Mouse (Mus musculus) cerebellum, adult 11-12 months (tissue): Measurements from ENCODE around the gene Tmem125.
"Not testable (repeated sequence)": the region's sequence is repeated elsewhere in the genome, so short reads cannot be mapped to it uniquely, and the experiment has no call there.

Source experiments
- DNase-seq: peaks from one replicate; pipeline ENCODE4 v3.0.0; 2022

Tmem125 gene

DNA sequence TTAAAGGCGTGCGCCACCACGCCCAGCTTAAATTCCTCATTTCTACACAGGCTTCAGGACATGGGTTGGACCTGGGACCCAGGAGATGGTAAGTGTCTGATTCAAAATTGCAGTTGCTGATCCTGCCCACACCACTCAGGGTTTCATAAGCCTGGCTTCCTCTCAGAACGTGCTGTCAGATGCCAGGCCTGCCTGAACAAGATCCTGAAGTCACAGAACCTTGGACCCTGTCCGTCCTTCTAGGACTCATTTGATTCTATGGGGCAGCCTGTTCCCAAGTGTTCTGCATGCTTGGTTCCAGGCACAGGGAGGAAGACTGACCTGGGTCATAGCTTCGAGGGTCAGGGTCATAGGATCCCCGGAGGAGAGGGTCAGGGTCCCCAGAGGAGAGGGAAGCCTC, 10.2 kb downstream of the Tmem125 start:
- no peak for DNase-seq

- no peak for DNase-seq
Observed at GRCm38 (mm10) chr4:118533156-118533555, 10.7 kb downstream of the Tmem125 start.

- no peak for DNase-seq
Observed at GRCm38 (mm10) chr4:118532663-118533062, 11.2 kb downstream of the Tmem125 start.

GRCm38 (mm10) chr4:118527720-118528119, 16.1 kb downstream of the Tmem125 start:
- no peak for DNase-seq

- DNase-seq, result no peak
Observed at GRCm38 (mm10) chr4:118527335-118527681, 16.5 kb downstream of the Tmem125 start.

DNA sequence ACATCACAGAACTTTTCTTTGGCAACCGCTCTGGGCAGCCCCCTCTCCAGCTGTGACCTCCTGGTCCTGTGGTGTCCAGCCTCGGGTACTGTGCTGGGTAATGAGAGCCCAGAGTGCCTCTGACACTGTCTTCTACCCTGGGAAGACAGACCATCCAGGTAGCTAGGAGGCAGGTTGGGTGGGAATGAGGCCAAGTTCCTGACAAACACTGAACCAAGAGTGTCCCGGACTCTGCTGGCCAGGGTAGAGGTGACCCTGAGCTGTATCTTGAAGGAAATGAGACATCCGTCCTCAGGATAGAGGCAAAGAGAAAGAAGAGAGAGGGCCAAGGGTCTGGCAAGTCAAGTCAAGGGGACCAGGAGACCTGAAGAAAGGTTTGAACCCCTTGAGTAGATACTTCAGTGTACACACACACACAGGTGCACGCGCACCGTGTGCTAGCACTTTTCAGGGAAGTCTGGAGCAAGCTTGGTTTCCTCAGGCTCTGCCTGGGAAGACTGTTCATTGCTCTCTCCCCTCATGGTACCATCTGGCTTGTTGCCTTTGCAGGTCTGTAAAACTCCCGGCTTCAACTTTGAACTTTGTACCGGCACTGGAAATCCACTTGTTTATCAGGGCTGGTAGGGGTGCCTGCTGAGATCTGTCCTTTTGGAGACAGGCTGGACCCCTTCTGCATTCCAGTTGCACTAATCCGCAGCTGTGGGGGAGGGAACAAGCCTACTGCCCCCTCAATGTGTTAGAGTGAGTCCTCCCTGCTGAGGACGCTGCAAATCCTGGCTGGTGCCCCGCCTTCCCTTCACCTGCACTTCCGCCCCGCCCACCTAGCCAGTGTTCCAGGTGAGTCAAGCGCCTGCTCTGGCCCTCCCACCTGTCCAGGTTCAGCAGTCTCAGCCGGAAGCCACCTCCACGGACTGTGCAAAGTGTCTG, 17.2 kb downstream of the Tmem125 start, which contains the start of gene 2610528J11Rik:
Gene 2610528J11Rik, plus strand, starts transcription at position 592 of the 927 bp plus-strand sequence.
- no peak for DNase-seq

- DNase-seq, result no peak
Observed at GRCm38 (mm10) chr4:118525779-118526178, 18.1 kb downstream of the Tmem125 start.

GRCm38 (mm10) chr4:118523976-118524375, 19.9 kb downstream of the Tmem125 start:
- no peak for DNase-seq

GRCm38 (mm10) chr4:118522248-118522647, 21.6 kb downstream of the Tmem125 start:
- DNase-seq, result no peak

GRCm38 (mm10) chr4:118518208-118518607, 25.6 kb downstream of the Tmem125 start:
- DNase-seq, result no peak

GRCm38 (mm10) chr4:118517497-118518146, 26.2 kb downstream of the Tmem125 start:
- DNase-seq, result no peak

DNA sequence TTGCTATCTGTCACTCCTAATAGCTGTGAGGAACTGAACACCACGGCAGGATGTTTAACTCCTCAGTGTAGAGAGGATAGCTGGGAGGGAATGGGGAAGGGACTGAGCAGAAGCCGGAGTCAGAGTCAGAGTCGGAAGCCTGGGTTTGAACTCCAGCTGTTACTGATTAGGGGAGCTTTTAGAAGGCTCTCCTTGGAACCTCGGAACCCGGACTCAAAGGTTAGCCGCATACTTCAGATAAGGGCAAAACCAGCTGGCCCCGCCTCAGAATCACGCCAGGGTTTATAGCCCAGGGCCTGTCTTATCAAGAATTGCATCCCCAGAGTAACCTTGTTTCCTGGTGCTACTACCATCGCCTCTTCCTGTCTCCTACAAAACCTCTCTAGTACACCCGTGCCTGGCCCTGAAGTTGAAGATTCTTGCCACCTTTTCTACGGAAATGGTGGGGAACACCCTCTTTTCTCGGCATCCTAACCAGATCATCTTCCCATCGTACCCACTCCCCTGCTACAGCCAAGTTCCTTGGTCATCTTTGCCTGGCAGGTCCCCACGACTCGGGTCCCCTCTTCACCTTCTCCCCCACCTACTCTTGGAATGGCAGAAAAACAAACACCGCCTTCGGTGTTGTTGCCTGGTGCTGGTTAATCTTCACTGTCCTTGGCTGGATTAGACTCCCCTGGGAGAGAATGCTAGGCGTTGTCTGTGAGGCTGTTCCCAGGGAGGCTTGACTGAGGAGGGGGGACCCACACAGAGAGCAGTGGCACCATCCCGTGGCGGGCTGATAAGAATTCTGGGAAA, 26.9 kb downstream of the Tmem125 start:
- no peak for DNase-seq

DNA sequence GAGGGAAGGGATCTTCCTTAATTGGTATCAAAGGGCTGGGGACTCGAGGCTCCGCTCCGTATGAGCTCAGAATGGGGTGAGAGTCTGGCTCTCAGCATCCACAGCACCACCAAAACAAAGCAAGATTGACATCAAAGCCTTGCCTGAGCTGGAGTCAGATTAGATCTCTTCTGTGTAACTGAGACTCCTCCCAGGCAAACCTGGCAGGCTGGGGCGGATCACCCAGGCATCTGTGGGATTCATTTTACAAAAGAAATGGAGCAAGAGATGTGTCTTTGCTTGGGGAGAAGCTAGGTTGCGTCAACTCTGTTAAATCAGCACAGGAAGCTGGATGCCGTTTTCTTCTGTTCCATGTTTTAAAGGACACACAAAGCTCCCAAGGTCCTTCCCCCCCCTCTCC, 34.8 kb downstream of the Tmem125 start:
- DNase-seq, result no peak

DNA sequence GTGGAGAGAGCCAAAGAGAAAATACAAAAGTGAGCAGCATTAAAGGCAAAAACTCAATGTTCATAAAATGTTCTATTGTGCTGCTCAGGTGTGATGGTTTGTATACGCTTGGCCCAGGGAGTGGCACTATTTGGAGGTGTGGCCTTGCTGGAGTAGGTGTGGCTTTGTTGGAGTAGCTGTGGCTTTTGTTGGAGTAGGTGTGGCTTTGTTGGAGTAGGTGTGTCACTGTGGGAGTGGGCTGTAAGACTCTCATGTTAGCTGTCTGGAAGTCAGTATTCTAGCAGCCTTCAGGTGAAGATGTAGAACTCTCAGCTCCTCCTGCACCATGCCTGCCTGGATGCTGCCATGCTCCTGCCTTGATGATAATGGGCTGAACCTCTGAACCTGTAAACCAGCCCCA, 36.7 kb downstream of the Tmem125 start:
- not testable (repeated sequence) for DNase-seq

- DNase-seq, result no peak
Observed at GRCm38 (mm10) chr4:118505551-118505950, 38.3 kb downstream of the Tmem125 start.

DNA sequence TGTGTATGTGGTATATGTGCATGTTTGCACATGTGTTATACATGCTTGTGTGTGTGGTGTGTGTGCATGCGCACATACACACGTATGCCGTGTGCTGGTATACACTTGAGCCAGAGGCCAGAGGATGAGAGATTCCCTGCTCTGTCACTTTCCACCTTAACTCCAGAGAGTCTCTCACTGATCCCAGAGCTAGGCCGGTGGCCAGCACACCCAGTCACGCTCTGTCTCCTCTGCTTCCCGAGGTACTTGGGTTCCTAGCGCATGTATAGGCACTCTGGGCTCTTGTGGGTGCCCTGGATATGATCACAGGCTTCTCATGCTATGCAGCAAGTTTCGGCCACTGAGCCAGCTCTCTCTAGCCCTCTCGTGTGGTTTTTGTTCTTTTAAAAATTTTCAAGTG, 43.1 kb downstream of the Tmem125 start:
- DNase-seq, result no peak

GRCm38 (mm10) chr4:118500171-118500724, 43.6 kb downstream of the Tmem125 start:
- no peak for DNase-seq
